Mouse (Mus musculus) midbrain, embryonic 13.5 days (tissue): ENCODE results near the gene Zfp385c. TPM values are rescaled to one million over a fixed set of nuclear protein-coding genes. Genes with fewer than 3 reads are reported as not detected.

Experiments
- ATAC-seq: fragments of 200-750 bp; cut with Nextera tagmentation; 2 replicates; pipeline ENCODE4 v1.8.0; 2017; ENCODE audit warnings: mild to moderate bottlenecking, moderate TSS enrichment, moderate library complexity
- H3K27ac ChIP-seq: fragments of 300-500 bp; sonication (generic); 2 replicates; pipeline ENCODE4 v1.5.1; 2015; ENCODE audit warnings: inconsistent platforms, mild to moderate bottlenecking, moderate library complexity
- H3K27me3 ChIP-seq: fragments of 300-500 bp; sonication (generic); 2 replicates; pipeline ENCODE4 v1.6.1; 2015; ENCODE audit warnings: mild to moderate bottlenecking, inconsistent platforms
- H3K36me3 ChIP-seq: fragments of 300-500 bp; sonication (generic); 2 replicates; pipeline ENCODE4 v1.6.1; 2015; ENCODE audit warnings: mild to moderate bottlenecking, inconsistent platforms
- H3K4me1 ChIP-seq: fragments of 300-500 bp; sonication (generic); replicated peaks from 2 replicates; pipeline ENCODE4 v1.6.1; 2015; ENCODE audit warnings: inconsistent platforms
- H3K4me2 ChIP-seq: fragments of 300-500 bp; sonication (generic); replicated peaks from 2 replicates; pipeline ENCODE4 v1.6.1; 2015; ENCODE audit warnings: moderate library complexity, mild to moderate bottlenecking, inconsistent platforms
- H3K4me3 ChIP-seq: fragments of 300-500 bp; sonication (generic); replicated peaks from 2 replicates; pipeline ENCODE4 v1.5.1; 2015; ENCODE audit warnings: mild to moderate bottlenecking, inconsistent platforms
- H3K9ac ChIP-seq: fragments of 300-500 bp; sonication (generic); replicated peaks from 2 replicates; pipeline ENCODE4 v1.6.1; 2015; ENCODE audit warnings: mild to moderate bottlenecking, inconsistent platforms
- H3K9me3 ChIP-seq: fragments of 300-500 bp; sonication (generic); 2 replicates; pipeline ENCODE4 v1.6.1; 2016; ENCODE audit warnings: mild to moderate bottlenecking, inconsistent platforms
- WGBS: fragments of 180-500 bp; shearing (Covaris S2); methylation state at CpG from one replicate; pipeline ENCODE4 v1.1.7; 2015; 5-methylcytosine and 5-hydroxymethylcytosine counted together
- polyA plus RNA-seq: library from polyadenylated mRNA; unstranded; fragments of >200 nt; fragmentation: Nextera tagmentation; extraction: Ambion mirVana; gene quantifications from 2 replicates; pipeline ENCODE4 v1.2.1, GENCODE M21; 2015

Zfp385c gene
- polyA plus RNA-seq, 1 experiment from 2014 or later, result 0.70 TPM

GRCm38 (mm10) chr11:100604321-100605005 is 87.8 kb downstream of the Zfp385c start:
- no peak for ATAC-seq
- Histone ChIP-seq H3K27me3 (no peaks in the 10 kb centered on the region), H3K9me3 (no peaks in the 10 kb centered on the region), H3K4me2 (no peak overlapping the region), H3K27ac (no peak overlapping the region), H3K4me3 (no peak overlapping the region), H3K9ac (no peak overlapping the region), H3K4me1 (peaks cover 17% of the 10 kb centered on the region), H3K36me3 (peaks cover 36% of the 10 kb centered on the region)
- WGBS, result 86% methylated on average over 4 of the region's 4 CpGs

DNA sequence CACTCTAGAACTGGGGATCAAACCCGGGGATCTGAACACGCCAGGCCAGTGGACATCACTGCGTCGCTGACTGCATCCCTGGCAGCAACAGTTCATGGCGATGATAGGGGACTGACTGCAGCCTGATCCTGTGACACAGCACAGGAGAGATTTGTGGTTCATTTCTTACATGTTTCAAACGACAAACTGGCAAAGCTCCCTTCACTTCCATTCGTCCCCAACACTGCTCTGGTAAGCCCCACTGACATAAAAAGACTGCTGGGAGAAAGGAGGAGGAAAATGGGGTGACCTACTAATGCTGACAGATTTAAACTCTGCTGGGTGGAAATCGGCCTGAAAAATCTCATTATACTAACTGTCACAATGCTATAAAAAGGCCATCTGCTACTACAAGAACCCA is 88.4 kb downstream of the Zfp385c start:
- Histone ChIP-seq H3K27ac (no peak overlapping the region), H3K4me2 (no peak overlapping the region), H3K36me3 (peaks cover 43% of the 10 kb centered on the region), H3K9me3 (no peaks in the 10 kb centered on the region), H3K4me1 (peaks cover 17% of the 10 kb centered on the region), H3K4me3 (no peak overlapping the region), H3K27me3 (no peaks in the 10 kb centered on the region), H3K9ac (no peak overlapping the region)
- WGBS, result 81% methylated on average over 8 of the region's 8 CpGs
- ATAC-seq, result no peak

DNA sequence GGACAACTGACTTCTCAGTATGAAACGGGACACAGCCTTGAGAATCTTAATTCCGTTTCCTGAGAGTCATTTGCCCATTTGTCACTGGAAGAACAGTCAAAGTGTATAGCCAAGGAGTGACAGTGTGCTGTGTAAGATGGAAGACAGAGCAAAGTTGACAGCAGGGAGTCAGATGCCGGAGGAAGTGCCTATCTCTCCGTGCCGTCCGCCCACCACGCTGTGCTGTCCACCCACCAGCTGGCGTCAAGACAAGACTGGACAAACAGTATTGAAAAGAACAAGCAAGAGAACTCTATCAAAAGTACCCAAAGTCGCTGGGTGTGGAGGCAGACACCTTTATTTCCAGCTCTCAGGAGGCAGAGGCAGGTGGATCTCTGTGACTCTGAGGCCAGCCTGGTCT is 89.1 kb downstream of the Zfp385c start:
- no peak overlapping the region for H3K27ac ChIP-seq
- no peak for ATAC-seq
- 91% methylated on average over 9 of the region's 9 CpGs for WGBS

GRCm38 (mm10) chr11:100601372-100601771 is 90.9 kb downstream of the Zfp385c start:
- Histone ChIP-seq H3K27ac (no peak overlapping the region), H3K27me3 (no peaks in the 10 kb centered on the region), H3K4me3 (no peak overlapping the region), H3K9ac (no peak overlapping the region), H3K4me2 (no peak overlapping the region), H3K9me3 (no peaks in the 10 kb centered on the region), H3K36me3 (peaks cover 64% of the 10 kb centered on the region), H3K4me1 (peaks cover 17% of the 10 kb centered on the region)
- 94% methylated on average over 3 of the region's 3 CpGs for WGBS
- ATAC-seq, result no peak

More for the DNA sequence above, 89.1 kb downstream of the Zfp385c start:
- peaks cover 49% of the 10 kb centered on the region for H3K36me3 ChIP-seq
- peaks cover 17% of the 10 kb centered on the region for H3K4me1 ChIP-seq
- H3K4me3 ChIP-seq, result no peak overlapping the region
- H3K4me2 ChIP-seq, result no peak overlapping the region
- H3K9me3 ChIP-seq, result no peaks in the 10 kb centered on the region
- no peak overlapping the region for H3K9ac ChIP-seq
- no peaks in the 10 kb centered on the region for H3K27me3 ChIP-seq

DNA sequence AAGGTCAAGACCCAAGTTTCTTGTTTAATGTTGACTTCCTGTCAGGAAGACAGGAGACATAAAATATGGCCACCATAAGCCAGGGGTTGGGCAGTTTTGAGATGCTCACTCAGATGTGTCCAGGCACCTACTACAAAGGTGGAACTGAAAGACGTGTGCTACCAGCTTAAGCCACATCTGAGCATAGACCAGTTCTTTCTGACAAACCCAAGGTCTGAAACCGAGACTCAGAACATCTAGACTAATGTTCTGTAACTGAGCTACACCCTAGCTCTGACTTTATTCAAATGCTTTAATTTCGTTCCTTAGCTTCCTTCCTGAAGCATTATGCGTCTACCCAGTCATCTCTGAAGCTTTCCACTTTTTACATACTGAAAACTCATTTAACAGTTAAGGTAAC is 94.2 kb downstream of the Zfp385c start:
- 93% methylated on average over 4 of the region's 4 CpGs for WGBS
- no peak for ATAC-seq
- Histone ChIP-seq H3K4me2 (no peak overlapping the region), H3K9ac (no peak overlapping the region), H3K4me1 (no peaks in the 10 kb centered on the region), H3K27ac (no peak overlapping the region), H3K36me3 (peaks cover 91% of the 10 kb centered on the region), H3K4me3 (no peak overlapping the region), H3K9me3 (no peaks in the 10 kb centered on the region), H3K27me3 (no peaks in the 10 kb centered on the region)

- Histone ChIP-seq H3K4me2 (no peak overlapping the region), H3K9me3 (no peaks in the 10 kb centered on the region), H3K36me3 (peaks cover 100% of the 10 kb centered on the region), H3K9ac (no peak overlapping the region), H3K4me1 (no peaks in the 10 kb centered on the region), H3K4me3 (no peak overlapping the region), H3K27ac (no peak overlapping the region), H3K27me3 (no peaks in the 10 kb centered on the region)
- 83% methylated on average over 4 of the region's 4 CpGs for WGBS
- no peak for ATAC-seq
Measured at GRCm38 (mm10) chr11:100595533-100595932, 96.7 kb downstream of the Zfp385c start.

DNA sequence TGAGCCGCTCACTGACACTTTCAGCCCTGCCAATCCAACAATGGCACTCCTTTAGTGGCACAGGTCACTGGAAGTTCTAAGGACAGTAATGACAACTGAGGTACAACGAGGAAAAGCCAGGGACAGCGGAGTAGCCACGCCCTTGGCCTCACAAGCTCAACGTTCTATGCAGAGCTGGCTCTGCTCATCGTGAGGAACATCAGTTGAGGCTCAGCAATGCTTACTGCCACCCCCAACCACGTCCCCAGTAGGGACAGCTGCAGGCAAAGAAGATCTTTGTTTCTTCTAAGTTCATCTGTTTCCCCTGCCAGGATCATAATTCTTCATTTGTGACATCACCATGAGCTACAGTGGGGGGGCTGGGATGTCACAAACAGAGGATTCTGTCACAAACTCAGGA is 97.6 kb downstream of the Zfp385c start:
- H3K4me1 ChIP-seq, result no peaks in the 10 kb centered on the region
- peaks cover 100% of the 10 kb centered on the region for H3K36me3 ChIP-seq
- no peaks in the 10 kb centered on the region for H3K9me3 ChIP-seq
- no peak for ATAC-seq
- no peaks in the 10 kb centered on the region for H3K27me3 ChIP-seq
- 92% methylated on average over 7 of the region's 7 CpGs for WGBS
- no peak overlapping the region for H3K27ac ChIP-seq
- no peak overlapping the region for H3K4me2 ChIP-seq
- H3K9ac ChIP-seq, result no peak overlapping the region
- no peak overlapping the region for H3K4me3 ChIP-seq

DNA sequence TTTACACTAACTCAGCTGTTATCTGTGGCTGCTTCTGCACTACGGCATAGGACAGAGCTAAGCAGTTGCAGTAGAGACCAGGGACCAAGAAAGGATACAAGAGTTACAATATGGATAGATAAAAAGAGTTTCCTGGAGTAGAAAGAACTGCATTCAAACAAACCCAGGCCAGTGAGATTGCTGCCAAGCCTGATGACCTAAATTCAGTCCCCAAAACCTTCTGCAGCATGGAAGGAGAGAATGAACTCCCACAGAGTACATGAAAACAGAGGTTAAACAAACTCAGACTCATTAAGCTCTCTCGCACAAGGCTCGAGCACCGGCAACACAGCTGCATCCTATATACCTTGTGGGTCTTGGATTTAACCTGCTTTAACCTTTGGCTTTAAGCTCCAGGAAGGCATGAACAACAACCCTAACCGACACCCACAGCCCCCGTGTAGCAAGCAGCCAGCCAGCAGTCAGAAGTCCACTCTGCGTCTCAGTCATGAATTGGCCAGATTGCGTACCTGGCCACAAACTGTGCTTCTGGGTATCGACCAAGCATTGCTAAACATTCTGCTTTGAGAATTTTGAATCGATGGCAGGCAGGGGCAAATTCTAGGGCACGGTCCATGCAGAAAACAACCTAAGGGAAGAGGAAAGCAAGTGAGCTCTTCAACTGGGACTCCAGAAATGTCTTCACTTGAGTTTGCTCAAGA is 99.8 kb downstream of the Zfp385c start:
- no peaks in the 10 kb centered on the region for H3K9me3 ChIP-seq
- no peak overlapping the region for H3K9ac ChIP-seq
- 94% methylated on average over 11 of the region's 11 CpGs for WGBS
- H3K36me3 ChIP-seq, result peaks cover 100% of the 10 kb centered on the region
- no peak for ATAC-seq
- no peak overlapping the region for H3K4me2 ChIP-seq
- no peaks in the 10 kb centered on the region for H3K27me3 ChIP-seq
- no peak overlapping the region for H3K27ac ChIP-seq
- no peaks in the 10 kb centered on the region for H3K4me1 ChIP-seq
- no peak overlapping the region for H3K4me3 ChIP-seq

DNA sequence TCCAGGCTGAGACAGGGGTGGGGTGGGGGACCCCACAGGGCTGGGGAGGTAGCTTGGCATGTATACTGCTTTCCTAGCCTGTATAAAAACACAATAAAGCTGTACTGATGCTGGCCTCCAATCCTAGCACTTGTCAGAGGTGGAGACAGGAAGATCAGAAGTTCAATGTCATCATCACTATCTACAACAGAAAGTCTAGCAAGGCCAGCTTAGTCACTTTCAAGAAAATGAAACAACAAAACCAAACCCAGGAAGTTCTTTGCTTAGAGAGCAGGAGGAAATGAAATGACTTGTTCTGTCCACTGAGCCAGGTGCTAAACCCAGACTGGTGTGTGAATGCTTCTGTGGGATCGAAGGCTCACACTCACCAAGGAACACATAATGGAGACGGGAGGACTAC is 103.8 kb downstream of the Zfp385c start:
- WGBS, result 97% methylated on average over 2 of the region's 2 CpGs
- ATAC-seq, result no peak
- peaks cover 100% of the 10 kb centered on the region for H3K36me3 ChIP-seq
- H3K4me1 ChIP-seq, result no peaks in the 10 kb centered on the region
- no peak overlapping the region for H3K4me3 ChIP-seq
- H3K27ac ChIP-seq, result no peak overlapping the region
- H3K27me3 ChIP-seq, result no peaks in the 10 kb centered on the region
- no peak overlapping the region for H3K9ac ChIP-seq
- H3K9me3 ChIP-seq, result no peaks in the 10 kb centered on the region
- no peak overlapping the region for H3K4me2 ChIP-seq

- H3K27me3 ChIP-seq, result no peaks in the 10 kb centered on the region
Measured at GRCm38 (mm10) chr11:100585148-100585547, 107.1 kb downstream of the Zfp385c start.

GRCm38 (mm10) chr11:100584561-100584961 is 107.7 kb downstream of the Zfp385c start:
- Histone ChIP-seq H3K36me3 (peaks cover 100% of the 10 kb centered on the region), H3K9me3 (no peaks in the 10 kb centered on the region), H3K4me2 (no peak overlapping the region), H3K27me3 (no peaks in the 10 kb centered on the region), H3K4me1 (no peaks in the 10 kb centered on the region), H3K27ac (no peak overlapping the region), H3K9ac (no peak overlapping the region), H3K4me3 (no peak overlapping the region)
- no peak for ATAC-seq
- 89% methylated on average over 7 of the region's 7 CpGs for WGBS

More at GRCm38 (mm10) chr11:100585148-100585547, 107.1 kb downstream of the Zfp385c start:
- ATAC-seq, result no peak
- whole genome bisulfite sequencing, result 98% methylated on average over 3 of the region's 3 CpGs
- Histone ChIP-seq H3K4me3 (no peak overlapping the region), H3K9ac (no peak overlapping the region), H3K27ac (no peak overlapping the region), H3K36me3 (peaks cover 100% of the 10 kb centered on the region), H3K9me3 (no peaks in the 10 kb centered on the region), H3K4me1 (no peaks in the 10 kb centered on the region), H3K4me2 (no peak overlapping the region)

DNA sequence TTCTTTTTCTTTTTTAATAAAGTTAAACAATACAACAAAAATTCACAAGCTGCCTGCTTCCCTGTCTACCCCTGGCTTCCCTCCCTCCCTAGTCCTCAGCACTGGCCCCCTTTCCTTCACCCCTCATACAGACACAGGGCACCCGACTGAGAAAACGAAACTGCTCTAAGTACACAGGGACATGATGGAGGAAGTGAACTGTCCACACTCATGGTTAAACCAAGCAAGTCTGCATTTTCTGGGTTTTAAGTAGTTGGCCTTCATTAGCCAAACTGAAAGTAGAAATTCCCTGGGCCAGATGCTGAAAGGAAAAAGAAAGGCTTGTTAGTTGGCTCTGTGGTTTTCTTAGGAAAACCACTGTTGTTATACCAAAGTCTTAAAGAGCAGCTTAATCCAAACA is 109.4 kb downstream of the Zfp385c start:
- H3K4me3 ChIP-seq, result no peak overlapping the region
- H3K4me2 ChIP-seq, result no peak overlapping the region
- no peaks in the 10 kb centered on the region for H3K9me3 ChIP-seq
- peaks cover 97% of the 10 kb centered on the region for H3K36me3 ChIP-seq
- no peak for ATAC-seq
- 94% methylated on average over 2 of the region's 2 CpGs for WGBS
- H3K4me1 ChIP-seq, result no peaks in the 10 kb centered on the region
- no peaks in the 10 kb centered on the region for H3K27me3 ChIP-seq
- no peak overlapping the region for H3K27ac ChIP-seq
- H3K9ac ChIP-seq, result no peak overlapping the region
